Mouse (Mus musculus): ENCODE data around the gene Micu2. TPM values are rescaled to one million over a fixed set of nuclear protein-coding genes. Genes with fewer than 3 reads are reported as not detected.
A peak's percentile ranks its signal among the peaks of the same experiment; 100 is the strongest.
"Not testable (repeated sequence)": the region's sequence is repeated elsewhere in the genome, so short reads cannot be mapped to it uniquely, and the experiment has no call there.

Gene Micu2
- polyA plus RNA-seq, 1 experiment from 2014 or later: 72.0 TPM

GRCm38 (mm10) chr14:57911316-57911715 is 87.7 kb downstream of the Micu2 start:
- Histone ChIP-seq H3K27ac (replicated peaks in 1 of 2; ENCODE audit: control insufficient read depth in 1 of 2, insufficient read depth in 1 of 2, low read depth in 2 of 2, low read length in 2 of 2) (no peak overlapping the region), H3K36me3 (ENCODE audit: control insufficient read depth, insufficient read depth, low read length) (peaks cover 10% of the 10 kb centered on the region), H3K27me3 (ENCODE audit: control insufficient read depth, insufficient read depth, low read length) (no peaks in the 10 kb centered on the region), H3K4me1 (ENCODE audit: control insufficient read depth in 2 of 2, insufficient read depth in 2 of 2, low read length in 2 of 2) (no peaks in the 10 kb centered on the region; a peak in 1 of 4 replicates), H3K9ac (ENCODE audit: low read length) (no peak overlapping the region), H3K4me2 (ENCODE audit: low read length) (no peak overlapping the region), H3K9me3 (ENCODE audit: control insufficient read depth, low read length) (no peaks in the 10 kb centered on the region), H3K4me3 (ENCODE audit: control insufficient read depth in 1 of 2, insufficient read depth in 1 of 2, low read depth in 1 of 2, low read length in 2 of 2) (no peak overlapping the region)
- 83% methylated on average over 4 of the region's 4 CpGs for WGBS
- no peak for ATAC-seq (ENCODE audit: insufficient number of reproducible peaks, insufficient read depth, low FRiP score, low read depth)

GRCm38 (mm10) chr14:57910501-57911068 is 88.5 kb downstream of the Micu2 start:
- H3K27me3 ChIP-seq (ENCODE audit: control insufficient read depth, insufficient read depth, low read length): no peaks in the 10 kb centered on the region
- H3K9me3 ChIP-seq (ENCODE audit: control insufficient read depth, low read length): no peaks in the 10 kb centered on the region
- peak overlapping the region; percentile 51 for H3K4me2 ChIP-seq (ENCODE audit: low read length)
- H3K27ac ChIP-seq (replicated peaks in 1 of 2; ENCODE audit: control insufficient read depth in 1 of 2, insufficient read depth in 1 of 2, low read depth in 2 of 2, low read length in 2 of 2): peak overlapping the region in 1 of 2 experiments; percentile 4; a peak in 1 of 4 replicates
- peak overlapping the region; percentile 51 for H3K9ac ChIP-seq (ENCODE audit: low read length)
- WGBS: 22% methylated on average over 26 of the region's 26 CpGs
- no peaks in the 10 kb centered on the region; a peak in 1 of 4 replicates for H3K4me1 ChIP-seq (ENCODE audit: control insufficient read depth in 2 of 2, insufficient read depth in 2 of 2, low read length in 2 of 2)
- peaks cover 3% of the 10 kb centered on the region; the same call in 1 of the 2 replicates for H3K36me3 ChIP-seq (ENCODE audit: control insufficient read depth, insufficient read depth, low read length)
- peak overlapping the region; percentile 16 to 34 for H3K4me3 ChIP-seq (ENCODE audit: control insufficient read depth in 1 of 2, insufficient read depth in 1 of 2, low read depth in 1 of 2, low read length in 2 of 2)
- ATAC-seq (ENCODE audit: insufficient number of reproducible peaks, insufficient read depth, low FRiP score, low read depth): peak; percentile 75

GRCm38 (mm10) chr14:57909297-57909696 is 89.8 kb downstream of the Micu2 start:
- Histone ChIP-seq H3K4me3 (ENCODE audit: control insufficient read depth in 1 of 2, insufficient read depth in 1 of 2, low read depth in 1 of 2, low read length in 2 of 2) (no peak overlapping the region), H3K27me3 (ENCODE audit: control insufficient read depth, insufficient read depth, low read length) (no peaks in the 10 kb centered on the region), H3K36me3 (ENCODE audit: control insufficient read depth, insufficient read depth, low read length) (no peaks in the 10 kb centered on the region), H3K27ac (replicated peaks in 1 of 2; ENCODE audit: control insufficient read depth in 1 of 2, insufficient read depth in 1 of 2, low read depth in 2 of 2, low read length in 2 of 2) (no peak overlapping the region), H3K9me3 (ENCODE audit: control insufficient read depth, low read length) (no peaks in the 10 kb centered on the region), H3K4me1 (ENCODE audit: control insufficient read depth in 2 of 2, insufficient read depth in 2 of 2, low read length in 2 of 2) (no peaks in the 10 kb centered on the region; a peak in 1 of 4 replicates), H3K4me2 (ENCODE audit: low read length) (no peak overlapping the region), H3K9ac (ENCODE audit: low read length) (no peak overlapping the region)
- 76% methylated on average over 5 of the region's 5 CpGs for whole genome bisulfite sequencing
- no peak for ATAC-seq (ENCODE audit: insufficient number of reproducible peaks, insufficient read depth, low FRiP score, low read depth)

- H3K4me1 ChIP-seq (ENCODE audit: control insufficient read depth in 2 of 2, insufficient read depth in 2 of 2, low read length in 2 of 2): no peaks in the 10 kb centered on the region; a peak in 1 of 4 replicates
- H3K9me3 ChIP-seq (ENCODE audit: control insufficient read depth, low read length): no peaks in the 10 kb centered on the region
- H3K27ac ChIP-seq (replicated peaks in 1 of 2; ENCODE audit: control insufficient read depth in 1 of 2, insufficient read depth in 1 of 2, low read depth in 2 of 2, low read length in 2 of 2): no peak overlapping the region
- ATAC-seq (ENCODE audit: insufficient number of reproducible peaks, insufficient read depth, low FRiP score, low read depth): no peak
- H3K27me3 ChIP-seq (ENCODE audit: control insufficient read depth, insufficient read depth, low read length): no peaks in the 10 kb centered on the region
- no peak overlapping the region for H3K4me2 ChIP-seq (ENCODE audit: low read length)
- H3K36me3 ChIP-seq (ENCODE audit: control insufficient read depth, insufficient read depth, low read length): no peaks in the 10 kb centered on the region
- 72% methylated on average over 2 of the region's 2 CpGs for WGBS
- H3K9ac ChIP-seq (ENCODE audit: low read length): no peak overlapping the region
- H3K4me3 ChIP-seq (ENCODE audit: control insufficient read depth in 1 of 2, insufficient read depth in 1 of 2, low read depth in 1 of 2, low read length in 2 of 2): no peak overlapping the region
Measured at GRCm38 (mm10) chr14:57908431-57908830, 90.6 kb downstream of the Micu2 start.

- H3K9me3 ChIP-seq (ENCODE audit: control insufficient read depth, low read length): no peaks in the 10 kb centered on the region
- no peak overlapping the region for H3K4me2 ChIP-seq (ENCODE audit: low read length)
- no peaks in the 10 kb centered on the region for H3K4me1 ChIP-seq (ENCODE audit: control insufficient read depth in 2 of 2, insufficient read depth in 2 of 2, low read length in 2 of 2)
- 68% methylated on average over 1 of the region's 1 CpGs for WGBS
- no peaks in the 10 kb centered on the region for H3K27me3 ChIP-seq (ENCODE audit: control insufficient read depth, insufficient read depth, low read length)
- no peak overlapping the region for H3K4me3 ChIP-seq (ENCODE audit: control insufficient read depth in 1 of 2, insufficient read depth in 1 of 2, low read depth in 1 of 2, low read length in 2 of 2)
- no peaks in the 10 kb centered on the region for H3K36me3 ChIP-seq (ENCODE audit: control insufficient read depth, insufficient read depth, low read length)
- H3K9ac ChIP-seq (ENCODE audit: low read length): no peak overlapping the region
- ATAC-seq (ENCODE audit: insufficient number of reproducible peaks, insufficient read depth, low FRiP score, low read depth): no peak
- no peak overlapping the region for H3K27ac ChIP-seq (replicated peaks in 1 of 2; ENCODE audit: control insufficient read depth in 1 of 2, insufficient read depth in 1 of 2, low read depth in 2 of 2, low read length in 2 of 2)
Measured at GRCm38 (mm10) chr14:57901998-57902397, 97.1 kb downstream of the Micu2 start.

- no peak overlapping the region for H3K27ac ChIP-seq (replicated peaks in 1 of 2; ENCODE audit: control insufficient read depth in 1 of 2, insufficient read depth in 1 of 2, low read depth in 2 of 2, low read length in 2 of 2)
- no peak for ATAC-seq (ENCODE audit: insufficient number of reproducible peaks, insufficient read depth, low FRiP score, low read depth)
- no peaks in the 10 kb centered on the region for H3K36me3 ChIP-seq (ENCODE audit: control insufficient read depth, insufficient read depth, low read length)
- no peak overlapping the region for H3K4me3 ChIP-seq (ENCODE audit: control insufficient read depth in 1 of 2, insufficient read depth in 1 of 2, low read depth in 1 of 2, low read length in 2 of 2)
- H3K9ac ChIP-seq (ENCODE audit: low read length): no peak overlapping the region
- H3K4me2 ChIP-seq (ENCODE audit: low read length): no peak overlapping the region
- H3K4me1 ChIP-seq (ENCODE audit: control insufficient read depth in 2 of 2, insufficient read depth in 2 of 2, low read length in 2 of 2): peaks cover 0 to 6% of the 10 kb centered on the region in 2 experiments; a peak in 1 of 4 replicates
- no peaks in the 10 kb centered on the region for H3K9me3 ChIP-seq (ENCODE audit: control insufficient read depth, low read length)
- no peaks in the 10 kb centered on the region for H3K27me3 ChIP-seq (ENCODE audit: control insufficient read depth, insufficient read depth, low read length)
- 91% methylated on average over 12 of the region's 12 CpGs for WGBS
Measured at GRCm38 (mm10) chr14:57896882-57897281, 102.2 kb downstream of the Micu2 start.

- H3K27me3 ChIP-seq (ENCODE audit: control insufficient read depth, insufficient read depth, low read length); ATAC-seq (ENCODE audit: insufficient number of reproducible peaks, insufficient read depth, low FRiP score, low read depth); H3K4me1 ChIP-seq (ENCODE audit: control insufficient read depth in 2 of 2, insufficient read depth in 2 of 2, low read length in 2 of 2); H3K4me3 ChIP-seq (ENCODE audit: control insufficient read depth in 1 of 2, insufficient read depth in 1 of 2, low read depth in 1 of 2, low read length in 2 of 2); H3K36me3 ChIP-seq (ENCODE audit: control insufficient read depth, insufficient read depth, low read length); H3K4me2 ChIP-seq (ENCODE audit: low read length); H3K9me3 ChIP-seq (ENCODE audit: control insufficient read depth, low read length); H3K27ac ChIP-seq (replicated peaks in 1 of 2; ENCODE audit: control insufficient read depth in 1 of 2, insufficient read depth in 1 of 2, low read depth in 2 of 2, low read length in 2 of 2); H3K9ac ChIP-seq (ENCODE audit: low read length): not testable (repeated sequence)
- 35% methylated on average over 8 of the region's 8 CpGs for WGBS
Measured at GRCm38 (mm10) chr14:57896088-57896871, 102.8 kb downstream of the Micu2 start.
